Mouse (Mus musculus) liver, adult 2 months (tissue): Measurements from ENCODE around the gene Nf2.

Experiments
- CTCF ChIP-seq: fragments of 200-500 bp; IDR thresholded peaks from 2 replicates; pipeline ENCODE4 v1.5.1; 2011; ENCODE audit warnings: low read depth, low read length, control low read depth
- POLR2A ChIP-seq: fragments of 200-500 bp; IDR thresholded peaks from 2 replicates; pipeline ENCODE4 v1.6.1; 2011; ENCODE audit warnings: low read length, control low read depth; ENCODE audit not compliant: insufficient read depth; ENCODE audit errors: extremely low read depth

DNA sequence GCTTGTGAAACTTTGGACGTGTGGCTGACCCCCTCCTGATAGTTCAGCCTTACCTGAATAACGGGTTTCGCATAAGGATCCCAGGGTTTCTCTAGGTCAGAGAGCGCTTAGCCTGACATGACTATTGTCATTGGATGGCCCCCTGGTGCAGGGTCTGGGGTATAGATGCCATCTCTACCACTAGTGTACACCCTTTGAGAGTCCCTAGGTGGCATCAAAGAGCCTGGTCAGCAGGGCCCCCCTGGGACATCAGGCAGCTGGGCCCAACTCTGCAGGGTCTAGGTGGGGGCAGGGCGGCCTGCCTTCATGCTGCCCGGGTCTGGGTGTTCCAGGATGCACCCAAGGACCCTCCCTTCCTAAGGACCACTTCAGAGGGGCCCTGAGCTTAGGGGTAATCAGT is 113.0 kb downstream of the Nf2 start:
- no peak for TF ChIP-seq POLR2A
- TF ChIP-seq CTCF, result no peak
